Mouse (Mus musculus): ENCODE measurements around the gene Itsn2. TPM values are rescaled to one million over a fixed set of nuclear protein-coding genes. Genes with fewer than 3 reads are reported as not detected.
"Not testable (repeated sequence)": the region's sequence is repeated elsewhere in the genome, so short reads cannot be mapped to it uniquely, and the experiment has no call there.

The Itsn2 gene
- 43.0 and 43.7 TPM in 2 replicates for polyA plus RNA-seq (2014; fragmentation: Nextera tagmentation; extraction: Ambion mirVana)

DNA sequence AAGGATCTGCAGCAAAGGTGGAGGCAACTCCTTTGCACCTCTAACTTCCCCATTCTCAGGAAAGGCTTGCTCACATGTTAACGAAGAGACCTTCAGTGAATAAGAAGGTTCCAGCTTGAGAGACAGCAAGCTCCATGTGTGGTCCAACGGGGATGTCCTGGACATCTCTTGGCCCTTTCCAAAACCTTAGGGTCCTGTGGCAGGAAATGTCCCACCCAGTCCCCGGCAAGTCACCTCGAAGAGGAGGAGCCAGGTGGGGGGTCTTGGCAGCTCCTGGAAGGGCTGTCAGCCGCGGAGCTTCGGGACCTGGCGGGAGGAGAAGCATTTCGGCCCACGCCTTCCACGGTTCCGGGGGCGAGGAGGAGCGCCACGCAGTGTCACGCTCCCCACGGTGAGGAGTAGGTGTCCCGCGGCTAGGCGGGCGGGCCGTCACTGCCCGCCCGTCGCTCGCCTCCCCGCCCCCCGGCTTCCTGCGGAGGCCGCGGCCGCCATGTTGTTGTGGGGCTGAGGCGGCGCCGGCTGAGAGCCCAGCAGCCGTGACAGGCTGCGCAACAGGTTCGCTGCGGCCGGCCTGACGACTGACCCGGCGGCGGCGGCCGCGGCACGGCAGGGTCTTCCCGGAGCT lies at the start of gene Itsn2, which contains the start of gene Gm3625:
Gene Itsn2 (plus strand): TSS at position 98 of the 625 bp plus-strand sequence.
Gene Gm3625 (minus strand): TSS at position 387 of the 625 bp plus-strand sequence.
- DNase-seq (ENCODE audit: low spot score) (peak; percentile 78), ATAC-seq (replicated peaks; ENCODE audit: low FRiP score) (peak; percentile 87)
- Histone ChIP-seq H3K27ac (ENCODE audit: low read depth, low read length) (peak within 1 kb of the TSS; percentile 81), H3K4me3 (ENCODE audit: low read depth, low read length) (peak within 1 kb of the TSS; percentile 85), H3K4me1 (replicated peaks; ENCODE audit: control insufficient read depth, insufficient read depth, low read length) (peaks cover 5% of the 10 kb centered on the region), H3K36me3 (ENCODE audit: control insufficient read depth, insufficient read depth, low read length) (no peaks in the 10 kb centered on the region), H3K4me2 (peak within 1 kb of the TSS; percentile 77), H3K9ac (ENCODE audit: low read depth, low read length) (peak within 1 kb of the TSS; percentile 88), H3K27me3 (replicated peaks; ENCODE audit: control insufficient read depth, insufficient read depth, low read length) (no peaks in the 10 kb centered on the region), H3K9me3 (ENCODE audit: control insufficient read depth, low read length) (no peaks in the 10 kb centered on the region)
- WGBS = under 1% methylated on average over 46 of the region's 49 CpGs

DNA sequence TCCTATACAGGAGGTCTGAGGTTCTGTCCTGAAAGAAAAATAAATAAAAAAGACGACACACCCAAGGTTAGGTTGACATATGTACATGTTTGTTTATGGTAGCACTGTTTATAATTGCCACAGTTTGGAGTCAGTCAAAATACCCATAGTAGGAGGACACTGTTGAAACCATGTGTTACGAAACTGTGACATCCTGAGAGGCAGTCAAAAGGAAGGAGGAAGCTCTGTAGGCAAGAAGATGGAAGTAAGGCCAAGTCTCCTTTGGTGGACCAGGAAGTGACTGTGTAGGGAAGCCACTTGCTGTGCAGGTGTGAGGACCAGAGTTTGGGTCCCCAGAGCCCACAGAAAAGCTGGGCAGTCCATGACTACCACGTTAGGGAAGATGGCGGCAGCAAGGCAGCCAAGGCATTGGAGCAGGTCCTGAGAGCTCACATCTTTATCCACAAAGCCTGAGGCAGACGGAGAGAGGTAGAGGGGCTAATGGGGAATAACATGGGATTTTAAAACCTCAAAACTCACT lies 48.0 kb upstream of the Itsn2 start:
- no peaks in the 10 kb centered on the region; the same call in 1 of the 2 replicates for H3K27me3 ChIP-seq (replicated peaks; ENCODE audit: control insufficient read depth, insufficient read depth, low read length)
- no peaks in the 10 kb centered on the region for H3K4me1 ChIP-seq (replicated peaks; ENCODE audit: control insufficient read depth, insufficient read depth, low read length)
- no peaks in the 10 kb centered on the region for H3K9me3 ChIP-seq (ENCODE audit: control insufficient read depth, low read length)
- no peaks in the 10 kb centered on the region for H3K36me3 ChIP-seq (ENCODE audit: control insufficient read depth, insufficient read depth, low read length)
- H3K27ac ChIP-seq (ENCODE audit: low read depth, low read length) = no peak overlapping the region
- H3K9ac ChIP-seq (ENCODE audit: low read depth, low read length) = no peak overlapping the region
- H3K4me3 ChIP-seq (ENCODE audit: low read depth, low read length) = no peak overlapping the region
- DNase-seq (ENCODE audit: low spot score) = no peak
- WGBS = 83% methylated on average over 5 of the region's 5 CpGs
- H3K4me2 ChIP-seq = no peak overlapping the region
- ATAC-seq (replicated peaks; ENCODE audit: low FRiP score) = no peak

DNA sequence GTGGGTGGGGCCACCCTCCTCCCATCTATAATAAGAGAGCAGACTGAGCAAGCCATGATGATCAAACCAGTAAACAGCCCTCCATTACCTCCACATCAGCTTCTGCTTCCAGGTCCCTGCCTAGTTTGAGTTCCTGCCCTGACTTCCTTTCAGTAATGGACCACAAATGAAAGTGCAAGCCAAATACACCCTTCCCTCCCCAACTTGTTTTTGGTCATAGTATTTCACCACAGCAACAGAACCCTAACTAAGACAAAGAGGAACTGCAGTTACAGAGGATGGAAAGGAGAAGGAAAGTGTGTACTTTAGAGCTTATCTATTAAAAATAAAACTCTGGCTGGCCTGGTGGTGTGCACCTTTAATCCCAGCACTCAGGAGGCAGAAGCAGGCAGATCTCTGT lies 47.0 kb upstream of the Itsn2 start:
- no peak overlapping the region for H3K4me3 ChIP-seq (ENCODE audit: low read depth, low read length)
- no peaks in the 10 kb centered on the region for H3K9me3 ChIP-seq (ENCODE audit: control insufficient read depth, low read length)
- no peak overlapping the region for H3K27ac ChIP-seq (ENCODE audit: low read depth, low read length)
- no peaks in the 10 kb centered on the region; the same call in 1 of the 2 replicates for H3K27me3 ChIP-seq (replicated peaks; ENCODE audit: control insufficient read depth, insufficient read depth, low read length)
- H3K9ac ChIP-seq (ENCODE audit: low read depth, low read length) = no peak overlapping the region
- H3K36me3 ChIP-seq (ENCODE audit: control insufficient read depth, insufficient read depth, low read length) = no peaks in the 10 kb centered on the region
- no peak overlapping the region for H3K4me2 ChIP-seq
- no peak for ATAC-seq (replicated peaks; ENCODE audit: low FRiP score)
- DNase-seq (ENCODE audit: low spot score) = no peak
- H3K4me1 ChIP-seq (replicated peaks; ENCODE audit: control insufficient read depth, insufficient read depth, low read length) = no peaks in the 10 kb centered on the region

DNA sequence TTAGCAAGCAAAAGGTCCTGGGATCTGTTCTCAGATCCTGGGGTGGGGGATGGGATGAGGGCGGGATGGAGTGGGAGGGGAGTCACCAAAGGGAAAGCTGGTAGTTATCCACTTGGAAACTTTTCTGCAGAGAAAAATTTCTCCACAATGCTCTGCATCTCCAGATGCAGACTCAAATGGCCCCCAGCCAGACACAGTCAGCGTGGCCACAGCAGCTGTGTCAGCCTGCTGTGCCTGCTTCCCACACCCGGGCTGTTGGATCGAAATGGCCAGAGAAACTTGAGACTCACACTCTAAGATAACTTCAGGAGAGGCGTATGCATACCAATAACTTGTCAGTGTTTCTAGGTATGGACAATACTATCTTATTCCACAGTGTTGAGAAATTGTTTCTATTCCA lies 45.9 kb upstream of the Itsn2 start:
- no peak for DNase-seq (ENCODE audit: low spot score)
- Histone ChIP-seq H3K27me3 (replicated peaks; ENCODE audit: control insufficient read depth, insufficient read depth, low read length) (no peaks in the 10 kb centered on the region; the same call in 1 of the 2 replicates), H3K9ac (ENCODE audit: low read depth, low read length) (no peak overlapping the region), H3K36me3 (ENCODE audit: control insufficient read depth, insufficient read depth, low read length) (no peaks in the 10 kb centered on the region), H3K4me2 (no peak overlapping the region), H3K9me3 (ENCODE audit: control insufficient read depth, low read length) (no peaks in the 10 kb centered on the region), H3K27ac (ENCODE audit: low read depth, low read length) (no peak overlapping the region), H3K4me1 (replicated peaks; ENCODE audit: control insufficient read depth, insufficient read depth, low read length) (no peaks in the 10 kb centered on the region), H3K4me3 (ENCODE audit: low read depth, low read length) (no peak overlapping the region)
- WGBS = 69% methylated on average over 5 of the region's 5 CpGs
- ATAC-seq (replicated peaks; ENCODE audit: low FRiP score) = no peak

DNA sequence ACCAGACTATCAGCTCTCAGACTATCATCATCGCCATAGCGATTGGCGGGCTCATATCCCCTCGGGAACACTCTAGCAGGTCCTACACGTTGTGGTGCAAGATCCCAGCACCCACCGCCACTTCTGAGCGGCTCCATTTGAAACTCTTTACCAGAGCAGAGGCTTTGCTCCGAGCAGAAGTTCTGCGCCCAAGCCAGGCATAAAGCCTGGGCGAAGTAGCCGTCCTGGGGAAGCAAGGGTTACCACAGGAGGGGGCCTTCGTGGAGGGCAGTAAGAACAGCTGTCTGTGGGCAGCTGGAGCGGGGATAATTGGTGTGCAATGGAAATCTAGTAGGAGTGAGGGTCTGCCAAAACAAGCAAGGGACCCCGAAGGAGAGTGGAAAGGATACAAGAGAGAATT lies 44.9 kb upstream of the Itsn2 start:
- no peak overlapping the region for H3K27ac ChIP-seq (ENCODE audit: low read depth, low read length)
- H3K4me2 ChIP-seq = no peak overlapping the region
- no peak for ATAC-seq (replicated peaks; ENCODE audit: low FRiP score)
- H3K4me3 ChIP-seq (ENCODE audit: low read depth, low read length) = no peak overlapping the region
- no peaks in the 10 kb centered on the region for H3K9me3 ChIP-seq (ENCODE audit: control insufficient read depth, low read length)
- H3K36me3 ChIP-seq (ENCODE audit: control insufficient read depth, insufficient read depth, low read length) = no peaks in the 10 kb centered on the region
- H3K9ac ChIP-seq (ENCODE audit: low read depth, low read length) = no peak overlapping the region
- no peaks in the 10 kb centered on the region; the same call in 1 of the 2 replicates for H3K27me3 ChIP-seq (replicated peaks; ENCODE audit: control insufficient read depth, insufficient read depth, low read length)
- DNase-seq (ENCODE audit: low spot score) = no peak
- H3K4me1 ChIP-seq (replicated peaks; ENCODE audit: control insufficient read depth, insufficient read depth, low read length) = no peaks in the 10 kb centered on the region
- 69% methylated on average over 14 of the region's 14 CpGs for WGBS

DNA sequence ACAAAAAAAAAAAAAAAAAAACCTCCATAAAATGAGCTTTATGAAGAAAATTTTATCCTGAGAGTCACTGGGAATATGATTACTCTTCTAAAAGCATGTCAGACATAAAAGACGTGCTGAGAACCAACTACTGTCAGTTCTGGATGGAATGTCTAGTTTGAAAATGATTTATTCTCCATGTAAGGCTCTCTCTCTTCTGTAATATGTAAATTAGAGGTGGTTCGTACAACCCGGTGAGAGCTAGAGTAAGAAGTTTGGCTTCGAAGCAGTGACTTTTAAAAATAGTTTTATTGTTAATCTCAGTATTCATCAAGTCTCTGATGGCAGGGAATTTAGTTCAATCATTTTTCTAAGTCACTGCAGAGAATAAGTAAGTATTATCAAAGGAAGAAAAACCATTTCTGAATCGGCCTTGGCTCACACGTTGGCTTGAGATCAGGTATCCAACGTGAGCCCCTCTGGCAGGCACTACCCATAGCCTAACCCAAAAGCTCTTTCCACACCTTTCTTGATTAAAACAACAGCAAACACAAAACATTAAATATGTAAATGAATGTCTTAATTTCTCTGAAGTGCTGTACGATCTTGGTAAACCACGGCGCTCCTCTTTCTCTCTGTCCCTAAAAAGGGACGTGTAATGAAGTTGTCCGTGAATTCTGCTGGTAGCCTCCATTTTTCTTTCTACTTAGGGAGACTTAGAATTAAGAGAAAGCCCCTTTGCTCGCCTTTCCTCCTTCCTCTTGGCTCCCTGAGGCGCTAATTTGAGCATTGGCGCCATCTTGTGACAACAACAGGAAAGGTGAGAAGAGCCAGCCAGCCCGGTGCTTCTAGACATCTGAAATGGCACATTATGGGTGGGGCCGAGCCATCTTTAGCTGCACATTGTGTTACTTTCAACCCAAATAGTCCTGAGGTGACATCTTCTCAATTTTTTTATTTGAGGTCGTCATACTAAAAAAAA lies 44.1 kb upstream of the Itsn2 start:
- Histone ChIP-seq H3K27ac (ENCODE audit: low read depth, low read length) (no peak overlapping the region), H3K4me3 (ENCODE audit: low read depth, low read length) (no peak overlapping the region), H3K4me1 (replicated peaks; ENCODE audit: control insufficient read depth, insufficient read depth, low read length) (no peaks in the 10 kb centered on the region), H3K27me3 (replicated peaks; ENCODE audit: control insufficient read depth, insufficient read depth, low read length) (no peaks in the 10 kb centered on the region; the same call in 1 of the 2 replicates), H3K9ac (ENCODE audit: low read depth, low read length) (no peak overlapping the region), H3K36me3 (ENCODE audit: control insufficient read depth, insufficient read depth, low read length) (no peaks in the 10 kb centered on the region), H3K4me2 (peak overlapping the region; percentile 57), H3K9me3 (ENCODE audit: control insufficient read depth, low read length) (no peaks in the 10 kb centered on the region)
- DNase-seq (ENCODE audit: low spot score) (peak; percentile 64), ATAC-seq (replicated peaks; ENCODE audit: low FRiP score) (no peak)
- 23% methylated on average over 18 of the region's 18 CpGs for WGBS

DNA sequence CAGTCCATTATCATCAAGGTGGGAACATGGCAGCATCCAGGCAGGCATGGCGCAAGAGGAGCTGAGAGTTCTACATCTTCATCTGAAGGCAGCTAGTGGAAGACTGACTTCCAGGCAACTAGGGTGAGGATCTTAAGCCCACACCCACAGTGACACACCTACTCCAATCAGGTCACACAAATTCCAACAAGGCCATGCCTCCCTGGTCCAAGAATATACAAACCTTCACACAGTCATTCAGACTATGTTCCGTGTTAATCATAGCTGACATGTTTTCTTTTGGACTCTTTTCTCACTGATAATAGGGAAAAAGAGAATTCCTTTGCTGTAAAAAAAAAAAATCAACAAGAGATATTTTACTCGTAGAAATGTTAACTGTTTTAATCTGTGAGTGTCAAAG lies 38.7 kb upstream of the Itsn2 start:
- H3K4me2 ChIP-seq; H3K9ac ChIP-seq (ENCODE audit: low read depth, low read length); H3K36me3 ChIP-seq (ENCODE audit: control insufficient read depth, insufficient read depth, low read length); DNase-seq (ENCODE audit: low spot score); H3K9me3 ChIP-seq (ENCODE audit: control insufficient read depth, low read length); ATAC-seq (replicated peaks; ENCODE audit: low FRiP score); H3K4me3 ChIP-seq (ENCODE audit: low read depth, low read length); H3K4me1 ChIP-seq (replicated peaks; ENCODE audit: control insufficient read depth, insufficient read depth, low read length); H3K27me3 ChIP-seq (replicated peaks; ENCODE audit: control insufficient read depth, insufficient read depth, low read length); H3K27ac ChIP-seq (ENCODE audit: low read depth, low read length): not testable (repeated sequence)
- 79% methylated on average over 3 of the region's 3 CpGs for WGBS

DNA sequence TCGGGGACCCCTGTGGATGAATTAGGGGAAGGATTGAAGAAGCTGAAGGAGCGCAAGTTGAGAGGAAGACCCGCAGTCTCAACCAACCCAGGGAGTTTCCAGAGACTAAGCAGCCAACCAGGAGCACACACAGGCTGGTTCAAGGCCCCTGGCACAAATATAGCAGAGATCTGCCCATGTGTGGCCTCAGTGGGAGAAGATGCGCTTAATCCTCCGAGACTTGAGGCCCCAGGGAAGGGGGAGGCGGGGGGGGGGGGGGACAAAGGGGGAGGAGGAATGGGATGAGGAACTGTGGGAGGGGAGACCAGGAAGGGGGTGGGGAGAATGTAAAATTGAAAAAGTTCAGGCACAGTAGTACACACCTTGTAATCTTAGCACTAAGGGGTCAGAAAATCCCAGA lies 37.0 kb upstream of the Itsn2 start:
- H3K27ac ChIP-seq (ENCODE audit: low read depth, low read length) = no peak overlapping the region
- no peak for DNase-seq (ENCODE audit: low spot score)
- no peak overlapping the region for H3K4me3 ChIP-seq (ENCODE audit: low read depth, low read length)
- no peaks in the 10 kb centered on the region for H3K9me3 ChIP-seq (ENCODE audit: control insufficient read depth, low read length)
- H3K4me2 ChIP-seq = no peak overlapping the region
- H3K9ac ChIP-seq (ENCODE audit: low read depth, low read length) = no peak overlapping the region
- 74% methylated on average over 5 of the region's 6 CpGs for WGBS
- ATAC-seq (replicated peaks; ENCODE audit: low FRiP score) = no peak
- H3K27me3 ChIP-seq (replicated peaks; ENCODE audit: control insufficient read depth, insufficient read depth, low read length) = no peaks in the 10 kb centered on the region
- H3K4me1 ChIP-seq (replicated peaks; ENCODE audit: control insufficient read depth, insufficient read depth, low read length) = no peaks in the 10 kb centered on the region
- no peaks in the 10 kb centered on the region for H3K36me3 ChIP-seq (ENCODE audit: control insufficient read depth, insufficient read depth, low read length)
